Mouse (Mus musculus) CD4-positive, CD25-positive, alpha-beta regulatory T cell, adult 4 months (primary cell): ENCODE data around the gene Gm42957. TPM values are rescaled to one million over a fixed set of nuclear protein-coding genes. Genes with fewer than 3 reads are reported as not detected.
"Not testable (repeated sequence)": the region's sequence is repeated elsewhere in the genome, so short reads cannot be mapped to it uniquely, and the experiment has no call there.

ENCODE experiments used
- ATAC-seq: one replicate; pipeline ENCODE4 v1.8.0; 2017
- polyA plus RNA-seq, 2 experiments: library from polyadenylated mRNA; unstranded; fragments of 100-300 nt; shearing (Covaris generic); gene quantifications; one replicate each; pipeline ENCODE4 v1.2.1; 2017

The Gm42957 gene
- polyA plus RNA-seq, result under 1 TPM in 1 of 2 experiments, not detected in 1; 0.11 TPM

DNA sequence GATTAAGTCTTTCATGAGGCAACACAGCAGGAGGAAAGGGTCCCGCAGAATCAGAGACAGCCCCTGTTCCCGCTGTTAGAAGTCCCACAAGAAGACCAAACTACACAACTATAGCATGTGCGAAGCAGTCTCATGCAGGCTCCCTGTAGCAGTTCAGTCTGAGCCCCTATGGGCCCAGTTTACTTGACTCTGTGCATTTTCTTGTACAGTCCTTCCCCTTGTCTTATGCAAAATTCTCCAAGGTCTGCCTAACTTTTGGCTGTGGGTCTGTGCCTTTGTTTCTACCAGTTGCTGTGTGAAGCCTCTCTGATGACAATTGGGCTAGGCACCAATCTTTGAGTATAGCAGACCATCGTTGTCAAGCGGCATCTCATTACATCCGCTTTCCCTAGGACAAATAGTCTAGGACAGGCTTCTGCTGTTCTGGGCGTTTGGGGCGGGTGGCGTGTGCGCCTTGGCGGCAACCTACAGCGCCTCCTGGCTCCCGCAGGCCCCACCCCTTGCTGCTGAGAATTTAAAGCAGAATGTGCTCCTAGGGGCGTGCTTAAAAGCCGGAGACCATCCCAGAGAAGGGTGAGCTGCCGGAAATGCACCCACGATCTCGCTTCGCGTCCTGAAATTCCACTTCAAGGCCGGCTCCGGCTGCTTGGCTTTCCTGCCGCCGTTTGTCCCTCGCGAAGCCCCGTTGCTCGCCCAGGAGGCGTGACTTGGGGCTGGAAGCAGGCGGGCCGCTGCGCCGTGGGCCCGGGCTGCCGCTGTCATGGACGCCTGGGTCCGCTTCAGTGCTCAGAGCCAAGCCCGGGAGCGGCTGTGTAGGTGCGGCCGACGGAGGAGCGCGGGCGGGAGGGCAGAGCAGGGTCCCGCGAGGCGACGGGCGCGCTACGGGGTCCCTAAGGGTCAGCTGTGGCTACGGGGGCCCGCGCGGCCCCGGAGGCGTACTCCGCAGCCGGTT lies at the start of gene Gm42957, which contains the start of gene Pex11b:
Gm42957 (plus strand) TSS at position 547 of the 952 bp plus-strand sequence.
Pex11b (plus strand) TSS at position 449 of the 952 bp plus-strand sequence.
- peak; percentile 87 for ATAC-seq

DNA sequence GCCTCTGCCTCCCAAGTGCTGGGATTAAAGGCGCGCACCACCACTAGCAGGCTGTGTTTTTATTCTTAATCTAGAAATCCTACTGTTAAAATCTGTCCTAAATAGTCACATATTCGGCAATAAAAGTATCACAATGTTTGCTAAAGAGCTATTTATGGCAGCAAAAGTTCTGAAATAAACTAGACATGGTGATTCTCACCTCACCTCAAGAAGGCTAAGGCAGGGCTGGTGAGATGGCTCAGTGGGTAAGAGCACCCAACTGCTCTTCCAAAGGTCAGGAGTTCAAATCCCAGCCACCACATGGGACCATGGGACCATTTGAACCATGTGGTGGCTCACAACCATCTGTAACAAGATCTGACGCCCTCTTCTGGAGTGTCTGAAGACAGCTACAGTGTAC lies 44.6 kb upstream of the Gm42957 start:
- ATAC-seq, result no peak

DNA sequence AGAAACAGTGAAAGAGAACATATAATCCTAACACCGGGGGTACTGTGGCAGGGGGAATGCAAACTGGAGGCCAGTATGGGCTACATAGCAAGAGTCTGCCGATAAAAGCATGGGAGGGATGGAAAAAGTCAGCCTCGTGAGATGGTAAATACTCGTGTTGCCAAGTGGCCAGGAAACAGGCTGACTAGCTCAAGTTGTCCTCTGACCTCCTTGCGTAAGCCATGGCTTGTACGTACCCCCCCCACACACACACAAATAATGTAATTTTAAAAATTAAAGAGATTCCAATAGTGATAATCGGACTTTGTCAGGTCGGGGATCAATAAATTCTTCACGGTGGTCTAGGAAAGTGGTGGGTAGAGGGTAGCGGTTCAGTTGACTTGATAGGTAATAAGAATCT lies 41.9 kb upstream of the Gm42957 start:
- ATAC-seq, result peak; percentile 18

DNA sequence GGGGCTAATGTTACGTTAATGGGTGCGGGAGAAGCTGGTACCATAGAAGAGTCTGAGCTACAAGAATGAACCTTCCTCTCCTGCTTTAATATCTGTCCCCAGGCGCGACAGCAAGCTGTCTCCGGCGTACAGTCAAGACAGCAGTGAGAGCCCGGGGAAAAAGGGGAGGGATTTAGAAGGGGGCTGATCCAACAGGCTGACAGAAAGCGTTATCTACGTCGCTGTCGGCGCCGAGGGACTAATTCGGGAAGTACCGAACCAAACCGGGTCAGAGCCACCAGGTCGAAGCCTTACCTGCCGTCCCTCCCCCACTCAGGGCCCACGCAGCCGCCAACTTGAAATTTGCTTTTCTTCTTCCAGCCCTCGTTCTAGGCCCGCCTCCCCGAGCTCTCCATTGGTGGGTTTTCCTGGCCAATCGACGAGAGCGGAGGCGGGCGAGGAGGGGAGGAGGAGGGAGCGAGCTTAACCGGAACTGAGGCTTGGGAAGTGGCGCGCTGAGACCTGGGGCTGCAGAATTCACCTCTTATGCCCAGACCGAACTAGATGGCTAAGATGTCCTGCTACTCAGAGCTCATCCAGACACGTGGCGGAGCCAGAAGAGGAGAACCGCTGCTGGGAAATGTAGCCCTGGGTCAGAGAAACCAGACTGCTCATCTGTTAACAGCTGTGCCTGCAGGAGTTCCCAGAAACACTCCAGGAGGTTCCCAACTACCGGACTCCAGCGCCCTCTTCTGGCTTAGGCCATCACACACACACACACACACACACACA lies 41.3 kb upstream of the Gm42957 start, which contains the start of gene Polr3gl:
Polr3gl (minus strand) TSS at position 392 of the 771 bp plus-strand sequence.
- ATAC-seq, result peak; percentile 91

DNA sequence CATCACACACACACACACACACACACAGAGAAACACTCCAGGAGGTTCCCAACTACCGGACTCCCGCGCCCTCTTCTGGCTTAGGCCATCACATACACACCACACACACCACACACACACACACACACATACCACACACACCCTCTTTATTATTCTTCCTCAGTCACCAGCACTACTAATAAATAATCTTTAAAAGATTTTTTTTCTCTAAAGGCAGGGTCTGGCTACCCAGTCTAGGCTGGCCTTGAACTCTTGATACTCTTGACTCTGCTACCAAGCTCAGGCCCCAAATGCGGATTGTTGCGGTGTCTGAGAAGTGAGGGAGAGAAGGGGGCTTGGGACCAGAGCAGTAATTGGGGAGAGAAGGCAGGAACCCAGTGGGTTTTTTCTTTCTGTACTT lies 40.4 kb upstream of the Gm42957 start:
- no peak for ATAC-seq

DNA sequence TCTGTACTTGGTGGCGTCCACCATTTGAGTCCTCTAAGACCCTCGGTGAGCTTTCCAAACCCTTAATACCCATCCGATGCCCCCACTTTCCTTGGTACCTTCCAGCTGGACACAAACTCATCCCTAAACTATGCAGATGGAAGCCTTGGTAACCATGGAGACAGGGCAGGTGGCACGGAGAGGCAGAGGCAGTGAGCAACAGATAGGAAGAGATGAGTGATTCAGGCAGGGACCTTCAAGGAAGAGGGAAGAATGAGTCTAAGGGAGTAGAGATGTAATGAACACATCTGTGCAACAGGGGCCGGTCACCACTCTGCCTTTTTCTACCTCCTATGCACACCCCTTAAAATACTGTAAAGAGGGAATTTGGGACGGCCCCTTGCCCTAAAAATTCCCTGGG lies 39.6 kb upstream of the Gm42957 start:
- no peak for ATAC-seq

DNA sequence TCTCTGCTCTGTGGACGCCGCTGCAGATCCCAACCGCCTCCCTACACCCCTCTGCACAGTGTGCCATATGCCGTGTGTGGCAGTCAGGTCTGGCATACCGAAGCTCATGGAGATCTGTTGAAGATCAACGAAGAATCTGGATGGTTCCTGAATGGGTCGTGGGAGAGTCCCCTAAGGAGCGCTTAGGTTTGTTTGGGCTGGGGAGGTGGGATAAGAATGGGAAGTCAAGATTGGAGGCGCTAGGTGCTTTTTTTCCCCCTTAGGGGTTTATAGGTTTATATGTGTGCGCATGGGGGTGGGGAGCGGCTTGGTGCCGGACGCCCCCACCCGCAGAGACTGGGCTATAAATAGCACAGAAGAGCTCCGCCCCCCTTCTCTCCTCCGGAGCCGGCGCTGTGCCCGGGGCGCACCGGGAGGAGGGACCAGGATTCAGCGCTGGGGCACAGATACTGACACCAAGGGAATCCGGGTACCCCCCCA lies 39.0 kb upstream of the Gm42957 start, which contains the start of gene Ankrd34a:
Ankrd34a (plus strand) TSS at position 409 of the 480 bp plus-strand sequence.
- no peak for ATAC-seq

DNA sequence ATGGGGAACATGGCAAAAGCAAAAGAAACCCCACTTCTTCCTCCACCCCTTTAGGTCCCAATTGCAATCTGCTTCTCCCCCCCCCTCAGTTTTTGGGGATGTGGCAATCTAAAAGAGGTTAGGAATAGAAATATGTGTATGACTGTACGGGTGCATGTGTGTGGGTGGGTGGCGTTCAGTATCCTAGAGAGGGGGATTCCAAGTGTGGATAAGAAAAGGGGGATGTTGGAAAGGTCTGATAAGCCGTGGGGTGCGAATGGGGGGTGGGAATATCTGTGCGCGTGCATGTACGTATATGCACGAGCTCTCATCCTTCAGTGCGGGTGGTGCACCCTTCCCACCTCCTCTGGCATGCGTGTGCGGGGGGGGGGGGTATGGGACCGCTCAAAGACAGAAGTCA lies 38.4 kb upstream of the Gm42957 start:
- no peak for ATAC-seq

DNA sequence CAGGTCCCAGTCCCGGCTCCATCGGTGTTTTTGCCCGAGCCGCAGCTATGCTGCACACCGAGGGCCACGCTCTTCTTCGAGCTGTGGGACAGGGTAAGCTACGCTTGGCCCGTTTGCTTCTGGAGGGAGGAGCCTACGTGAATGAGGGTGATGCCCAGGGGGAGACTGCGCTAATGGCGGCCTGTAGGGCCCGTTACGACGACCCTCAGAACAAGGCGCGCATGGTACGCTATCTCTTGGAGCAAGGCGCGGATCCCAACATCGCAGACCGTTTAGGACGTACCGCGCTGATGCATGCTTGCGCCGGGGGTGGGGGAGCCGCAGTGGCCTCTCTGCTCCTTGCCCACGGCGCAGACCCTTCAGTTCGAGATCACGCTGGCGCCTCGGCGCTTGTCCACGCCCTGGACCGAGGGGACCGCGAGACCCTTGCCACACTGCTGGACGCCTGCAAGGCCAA lies 37.8 kb upstream of the Gm42957 start:
- ATAC-seq, result no peak

DNA sequence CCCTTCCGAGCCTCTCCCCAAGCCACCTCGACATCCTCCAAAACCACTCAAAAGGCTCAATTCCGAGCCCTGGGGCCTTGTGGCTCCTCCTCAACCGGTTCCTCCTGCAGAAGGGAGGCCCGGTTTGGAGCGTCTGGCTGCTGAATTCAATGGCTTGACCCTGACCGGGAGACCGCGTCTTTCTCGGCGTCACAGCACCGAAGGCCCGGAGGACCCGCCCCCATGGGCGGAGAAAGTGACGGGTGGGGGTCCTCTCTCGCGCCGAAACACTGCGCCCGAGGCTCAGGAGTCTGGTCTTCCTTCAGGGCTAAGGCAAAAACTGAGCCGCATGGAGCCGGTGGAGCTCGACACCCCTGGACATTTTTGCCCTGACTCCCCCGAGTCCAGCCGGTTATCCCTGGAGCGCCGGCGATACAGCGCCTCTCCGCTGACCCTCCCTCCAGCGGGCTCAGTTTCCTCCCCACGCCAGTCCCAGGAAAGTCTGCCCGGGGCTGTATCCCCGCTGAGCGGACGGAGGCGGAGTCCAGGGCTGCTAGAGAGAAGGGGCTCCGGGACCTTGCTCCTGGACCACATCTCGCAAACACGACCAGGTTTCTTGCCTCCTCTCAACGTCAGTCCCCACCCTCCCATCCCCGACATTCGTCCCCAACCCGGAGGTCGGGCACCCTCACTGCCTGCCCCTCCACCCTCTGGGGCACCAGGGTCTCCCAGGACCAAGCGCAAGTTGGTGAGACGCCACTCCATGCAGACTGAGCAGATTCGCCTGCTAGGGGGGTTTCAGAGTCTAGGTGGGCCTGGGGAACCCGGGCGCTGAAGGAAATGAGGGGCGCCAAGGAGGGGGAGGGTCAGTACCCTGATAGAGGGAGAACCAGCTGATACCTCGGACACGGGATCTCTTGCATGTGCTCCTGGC lies 36.9 kb upstream of the Gm42957 start:
- no peak for ATAC-seq

DNA sequence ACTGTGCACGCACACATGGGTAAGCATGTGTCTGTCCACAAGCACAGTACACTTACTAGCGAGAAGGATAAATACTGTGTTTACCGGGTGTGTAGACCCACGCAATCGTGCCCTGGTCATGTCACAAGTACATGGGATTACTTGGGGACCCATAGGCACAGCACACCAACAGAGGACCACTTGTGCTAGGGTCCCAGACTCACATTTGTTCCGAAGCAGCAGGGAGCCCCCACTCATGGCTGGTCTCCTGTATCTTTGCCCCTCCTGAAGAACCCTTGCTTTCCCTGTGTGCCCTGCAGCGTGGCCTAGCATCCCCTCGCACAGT lies 36.2 kb upstream of the Gm42957 start:
- no peak for ATAC-seq

DNA sequence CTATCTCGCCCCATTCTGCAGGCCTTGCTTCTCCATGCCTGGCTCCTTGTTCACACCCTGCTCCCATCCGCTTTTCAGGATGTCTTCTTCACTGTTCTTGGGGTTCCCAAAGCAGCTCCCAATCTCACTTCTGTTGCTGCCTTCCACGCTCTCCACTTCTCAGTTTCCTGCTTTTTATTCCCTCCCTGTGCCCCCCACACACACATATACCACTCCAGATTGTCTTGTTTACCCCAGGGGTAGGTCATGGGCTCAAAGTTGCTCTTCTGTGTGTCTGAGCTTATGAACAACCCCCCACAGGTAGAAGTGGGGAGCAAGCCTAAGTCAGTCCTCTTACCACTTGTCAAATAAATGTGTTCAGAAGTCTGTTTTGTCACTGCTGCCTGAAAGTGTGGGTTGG lies 35.9 kb upstream of the Gm42957 start:
- ATAC-seq, result no peak

DNA sequence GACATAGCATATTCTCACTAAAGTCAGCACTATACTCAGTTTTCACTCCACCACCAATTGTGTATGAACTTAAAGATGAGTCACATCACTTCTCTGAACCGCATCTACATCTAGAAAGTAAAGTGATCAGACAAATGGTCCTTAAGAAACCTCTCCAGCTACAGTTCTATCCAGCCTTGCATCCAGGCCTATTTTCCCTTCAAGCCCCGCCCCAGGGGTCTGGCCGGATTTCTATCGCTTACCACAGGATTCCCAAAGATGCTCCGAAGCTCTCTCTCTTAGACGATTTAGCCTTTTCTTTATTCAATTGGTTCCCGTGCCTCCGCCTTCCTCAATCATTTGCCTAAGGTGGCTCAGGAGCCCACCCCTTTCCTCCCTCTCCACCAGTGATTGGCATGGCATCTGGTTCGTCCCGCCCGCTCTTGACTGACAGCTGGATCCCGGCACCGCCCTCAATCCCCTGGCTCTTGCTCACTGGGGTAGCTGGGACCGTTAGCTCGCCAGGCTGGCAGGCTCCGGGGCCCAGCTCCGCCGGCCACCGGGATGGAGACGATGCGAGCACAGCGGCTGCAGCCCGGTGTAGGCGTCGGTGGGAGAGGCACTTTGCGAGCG lies 34.5 kb upstream of the Gm42957 start, which contains the start of gene Lix1l:
Lix1l (plus strand) TSS at position 511 of the 612 bp plus-strand sequence.
- peak; percentile 96 for ATAC-seq

DNA sequence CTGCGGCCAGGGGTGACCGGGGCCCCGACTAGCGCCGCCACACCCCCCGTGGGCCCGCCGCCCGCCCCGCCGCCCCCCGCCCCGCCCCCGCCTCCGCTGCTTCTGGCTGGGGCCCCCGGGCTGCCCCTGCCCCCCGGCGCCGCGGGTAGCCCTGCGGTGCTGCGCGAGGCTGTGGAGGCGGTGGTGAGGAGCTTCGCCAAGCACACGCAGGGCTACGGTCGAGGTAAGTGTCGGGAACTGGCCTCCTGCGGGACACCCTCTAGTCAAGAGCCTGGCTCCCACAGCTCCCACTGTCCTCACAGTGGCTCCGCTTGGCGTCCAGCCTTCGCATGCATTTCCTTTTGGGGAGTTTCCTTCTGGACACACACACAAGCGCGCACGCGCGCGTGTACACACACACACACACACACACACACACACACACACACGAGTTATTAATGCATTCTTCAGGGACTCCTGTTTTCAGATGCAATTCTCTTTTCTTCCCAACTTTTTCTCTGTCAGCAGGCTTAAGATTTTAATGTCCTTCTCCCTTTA lies 34.0 kb upstream of the Gm42957 start:
- no peak for ATAC-seq

DNA sequence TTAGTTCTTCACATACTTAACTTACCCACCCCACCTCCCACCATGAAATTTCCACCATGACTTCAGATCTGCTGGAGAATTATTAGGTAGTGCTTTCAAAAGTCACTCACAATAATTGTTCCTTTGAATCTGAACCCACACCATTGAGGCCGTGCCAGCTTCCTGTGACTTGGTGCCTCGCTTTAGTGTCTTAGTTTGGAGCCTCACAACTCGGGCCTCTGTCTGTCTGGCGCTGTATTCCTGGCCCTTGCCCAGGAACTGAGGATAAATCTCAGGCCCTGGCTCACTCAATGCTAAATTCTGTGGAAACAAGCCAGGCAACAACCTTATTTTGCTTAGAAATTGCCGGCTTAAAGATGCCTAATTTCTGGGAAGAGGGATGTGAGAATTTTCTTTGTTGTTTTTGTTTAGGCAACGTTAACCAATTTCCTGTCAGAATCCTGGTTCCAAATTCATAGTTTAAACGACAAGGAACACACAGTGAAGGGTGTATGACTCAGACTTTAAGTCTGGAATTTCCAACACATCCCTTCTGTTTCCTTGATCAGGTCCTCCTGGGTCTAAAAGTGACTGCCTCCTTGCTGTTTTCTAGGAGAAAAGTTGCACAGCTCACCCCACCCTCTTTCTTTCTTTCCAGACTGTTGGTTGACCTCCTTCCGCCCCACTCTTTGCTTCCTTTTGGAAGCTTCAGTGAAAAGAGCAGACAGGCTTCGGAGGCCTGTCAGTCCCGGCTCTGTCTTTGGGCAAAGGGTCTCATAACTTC lies 33.2 kb upstream of the Gm42957 start:
- no peak for ATAC-seq

DNA sequence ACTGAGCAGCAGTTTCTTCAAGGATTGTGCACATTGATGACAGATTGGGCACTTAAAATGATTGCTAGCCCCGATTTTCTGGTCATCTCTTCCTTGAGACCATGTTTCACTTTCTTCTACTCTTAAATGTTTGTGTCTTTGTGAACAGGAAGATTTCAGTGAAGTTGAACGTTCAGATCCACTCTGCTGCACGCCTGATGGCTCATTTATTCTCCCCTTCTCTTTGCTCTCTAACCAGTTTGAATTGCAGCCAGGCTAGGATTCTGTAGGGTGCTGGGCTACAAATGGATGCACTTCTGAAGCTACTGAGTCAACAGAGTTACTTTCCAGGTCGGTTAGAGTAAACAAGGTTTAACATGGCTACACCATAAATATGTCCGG lies 32.6 kb upstream of the Gm42957 start:
- no peak for ATAC-seq

DNA sequence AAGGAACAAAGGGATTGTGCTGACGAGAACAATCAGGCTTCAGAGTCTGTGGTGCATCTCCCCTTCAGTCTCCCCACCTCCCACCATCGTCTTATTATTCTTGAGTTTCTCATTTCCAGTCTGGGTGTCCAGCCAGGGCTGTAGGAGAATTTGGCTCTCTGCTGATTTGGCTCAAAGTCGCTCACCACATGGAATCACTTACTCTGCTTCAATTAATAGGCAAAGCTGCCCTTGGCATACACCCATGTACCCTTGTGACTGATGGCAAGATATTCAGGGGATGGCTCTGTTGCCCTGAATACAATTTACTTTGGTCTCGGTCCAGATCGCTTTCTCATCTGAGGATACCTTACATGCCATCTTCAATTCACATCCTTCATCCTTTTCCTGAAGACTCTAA lies 32.0 kb upstream of the Gm42957 start:
- ATAC-seq, result no peak

DNA sequence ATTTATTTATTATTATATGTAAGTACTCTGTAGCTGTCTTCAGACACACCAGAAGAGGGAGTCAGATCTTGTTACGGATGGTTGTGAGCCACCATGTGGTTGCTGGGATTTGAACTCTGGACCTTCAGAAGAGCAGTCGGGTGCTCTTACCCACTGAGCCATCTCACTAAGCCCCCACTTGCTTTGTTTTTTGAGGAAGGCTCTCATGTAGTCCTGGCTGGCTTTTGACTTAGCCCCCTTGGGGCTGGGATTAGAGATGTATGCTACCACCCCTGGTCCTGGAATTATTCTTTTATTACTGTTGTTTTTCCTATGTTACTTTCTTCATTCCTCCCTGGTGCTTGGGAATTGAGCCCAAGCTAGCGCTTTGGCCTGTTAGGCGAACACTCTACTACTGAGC lies 29.3 kb upstream of the Gm42957 start:
- ATAC-seq, result not testable (repeated sequence)

DNA sequence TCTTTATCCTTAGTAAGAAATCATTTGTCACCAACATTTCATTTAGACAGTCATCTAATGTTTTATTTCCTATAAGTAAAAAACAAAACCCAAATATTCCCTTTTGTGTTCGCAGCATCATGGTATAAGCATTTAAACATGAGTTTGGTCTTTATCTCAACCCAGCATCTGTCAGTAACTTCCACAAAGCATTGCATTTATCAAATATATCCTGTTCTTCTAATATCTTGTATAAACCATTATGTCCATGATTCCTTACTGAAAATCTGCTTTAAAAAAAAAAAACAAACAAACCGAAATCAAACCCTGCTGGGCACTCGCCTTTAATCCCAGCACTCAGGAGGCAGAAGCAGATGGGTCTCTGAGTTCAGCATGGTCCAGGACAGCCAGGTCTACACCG lies 28.7 kb upstream of the Gm42957 start:
- ATAC-seq, result no peak

DNA sequence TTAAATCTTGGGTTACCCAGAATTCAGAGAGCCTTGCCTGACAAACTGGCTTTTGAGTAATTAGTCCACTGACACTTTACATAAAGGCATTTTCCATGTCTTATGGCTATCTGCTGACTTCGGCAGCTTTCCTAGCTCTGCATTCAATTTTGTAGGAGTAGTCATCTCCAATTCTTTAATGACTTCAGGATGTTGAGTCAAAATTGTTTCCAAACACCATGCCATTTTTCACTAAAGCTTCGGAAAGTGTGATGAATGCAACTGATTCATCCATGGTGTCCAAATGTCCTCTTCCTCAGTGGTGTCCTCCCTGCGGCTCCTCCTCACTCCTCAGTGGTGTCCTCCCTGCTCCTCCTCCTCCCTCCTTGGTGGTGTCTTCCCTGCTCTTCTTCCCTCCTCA lies 17.3 kb upstream of the Gm42957 start:
- ATAC-seq, result no peak

DNA sequence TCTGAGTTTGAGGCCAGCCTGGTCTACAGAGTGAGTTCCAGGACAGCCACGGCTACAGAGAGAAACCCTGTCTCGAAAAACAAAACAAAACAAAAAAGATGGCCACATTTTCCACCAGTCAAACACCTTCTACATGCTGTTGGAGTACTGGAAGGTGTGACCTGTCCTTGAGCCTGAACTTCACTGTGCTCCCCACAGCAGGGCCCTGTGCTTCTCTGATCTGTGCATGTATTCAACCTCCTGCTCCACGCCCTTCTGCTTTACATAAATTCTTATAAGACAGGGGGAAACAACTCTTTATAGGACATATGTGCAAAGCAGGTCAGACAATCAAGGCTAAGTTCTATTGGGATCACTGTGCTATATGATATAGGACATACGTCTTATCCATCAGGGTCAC lies 12.1 kb upstream of the Gm42957 start:
- no peak for ATAC-seq
